Mouse (Mus musculus) embryonic facial prominence, embryonic 11.5 days (tissue): ENCODE data around the gene Lypd6. TPM values are rescaled to one million over a fixed set of nuclear protein-coding genes. Genes with fewer than 3 reads are reported as not detected.

Experiments used
- ATAC-seq: fragments of 200-750 bp; cut with Nextera tagmentation; replicated peaks from 2 replicates; pipeline ENCODE4 v1.8.0; 2017; ENCODE audit warnings: low read depth; ENCODE audit not compliant: insufficient number of reproducible peaks, low FRiP score, low TSS enrichment
- DNase-seq: peaks from one replicate; pipeline ENCODE4 v3.0.0-alpha.2; 2015; ENCODE audit warnings: low spot score
- H3K27ac ChIP-seq: fragments of 300-500 bp; sonication (generic); replicated peaks from 2 replicates; pipeline ENCODE4 v1.5.1; 2014; ENCODE audit warnings: mild to moderate bottlenecking, low read depth, low read length, control low read depth
- H3K27me3 ChIP-seq: fragments of 300-500 bp; sonication (generic); 2 replicates; pipeline ENCODE4 v1.6.1; 2014; ENCODE audit warnings: mild to moderate bottlenecking, low read length, moderate library complexity, mixed read lengths; ENCODE audit not compliant: control insufficient read depth, insufficient read depth
- H3K36me3 ChIP-seq: fragments of 300-500 bp; sonication (generic); replicated peaks from 2 replicates; pipeline ENCODE4 v1.6.1; 2014; ENCODE audit warnings: low read depth, mild to moderate bottlenecking, low read length, moderate library complexity, mixed read lengths; ENCODE audit not compliant: control insufficient read depth, insufficient read depth
- H3K4me1 ChIP-seq: fragments of 300-500 bp; sonication (generic); 2 replicates; pipeline ENCODE4 v1.6.1; 2014; ENCODE audit warnings: low read length, mixed read lengths; ENCODE audit not compliant: control insufficient read depth, insufficient read depth
- H3K4me2 ChIP-seq: fragments of 300-500 bp; sonication (generic); 2 replicates; pipeline ENCODE4 v1.6.1; 2014; ENCODE audit warnings: low read depth, mild to moderate bottlenecking, control low read depth, low read length, moderate library complexity
- H3K4me3 ChIP-seq: fragments of 300-500 bp; sonication (generic); 2 replicates; pipeline ENCODE4 v1.5.1; 2014; ENCODE audit warnings: low read depth, low read length, control low read depth
- H3K9ac ChIP-seq: fragments of 300-500 bp; sonication (generic); replicated peaks from 2 replicates; pipeline ENCODE4 v1.6.1; 2014; ENCODE audit warnings: mild to moderate bottlenecking, control low read depth, low read length
- H3K9me3 ChIP-seq: fragments of 300-500 bp; sonication (generic); replicated peaks from 2 replicates; pipeline ENCODE4 v1.6.1; 2016; ENCODE audit warnings: mild to moderate bottlenecking, low read length, inconsistent platforms, mixed read lengths; ENCODE audit not compliant: control insufficient read depth
- WGBS: fragments of 180-500 bp; shearing (Covaris S2); extraction: QIAGEN DNeasy Blood & Tissue Kit; methylation state at CpG from one replicate; pipeline ENCODE4 v1.1.7; 2014; 5-methylcytosine and 5-hydroxymethylcytosine counted together
- polyA plus RNA-seq: library from polyadenylated mRNA; unstranded; fragments of >200 nt; fragmentation: Nextera tagmentation; extraction: Ambion mirVana; gene quantifications from 2 replicates; pipeline ENCODE4 v1.2.1, GENCODE M21; 2014

Lypd6 gene
- polyA plus RNA-seq, 1 experiment from 2014 or later: 13.9 TPM

DNA sequence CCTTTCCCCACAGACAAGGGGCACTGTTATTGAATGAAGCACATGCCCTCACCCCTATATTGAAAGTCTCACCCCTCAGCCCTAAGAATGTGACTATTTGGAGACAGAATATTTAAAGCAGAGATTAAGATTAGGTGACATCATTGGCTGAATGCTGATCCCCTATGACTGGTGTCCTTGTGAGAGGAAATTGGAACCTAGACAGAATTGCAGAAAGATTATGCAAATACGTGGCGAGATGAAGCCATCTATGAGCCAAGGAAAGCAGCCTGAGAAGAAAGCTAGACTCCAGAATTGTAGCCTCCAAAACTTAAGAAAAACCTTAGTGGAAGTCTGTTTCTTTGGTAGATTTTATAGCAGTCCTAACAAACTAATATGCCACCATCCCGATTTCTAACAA, 115.1 kb downstream of the Lypd6 start:
- Histone ChIP-seq H3K36me3 (no peaks in the 10 kb centered on the region), H3K4me1 (no peaks in the 10 kb centered on the region), H3K27me3 (no peaks in the 10 kb centered on the region), H3K9ac (no peak overlapping the region), H3K4me2 (no peak overlapping the region), H3K9me3 (no peaks in the 10 kb centered on the region), H3K27ac (no peak overlapping the region), H3K4me3 (no peak overlapping the region)
- WGBS: 87% methylated on average over 3 of the region's 3 CpGs
- no peak for ATAC-seq
- no peak for DNase-seq

- no peaks in the 10 kb centered on the region for H3K36me3 ChIP-seq
- no peak for DNase-seq
- H3K27me3 ChIP-seq: no peaks in the 10 kb centered on the region
- H3K4me1 ChIP-seq: no peaks in the 10 kb centered on the region
- H3K27ac ChIP-seq: no peak overlapping the region
- no peak for ATAC-seq
- WGBS: 31% methylated on average over 12 of the region's 12 CpGs
- H3K4me2 ChIP-seq: no peak overlapping the region
- no peak overlapping the region for H3K9ac ChIP-seq
- no peak overlapping the region for H3K4me3 ChIP-seq
- H3K9me3 ChIP-seq: no peaks in the 10 kb centered on the region
Observed at GRCm38 (mm10) chr2:50186711-50187405, 120.6 kb downstream of the Lypd6 start.

GRCm38 (mm10) chr2:50188856-50189255, 122.6 kb downstream of the Lypd6 start:
- DNase-seq (no peak), ATAC-seq (no peak)
- Histone ChIP-seq H3K9ac (no peak overlapping the region), H3K36me3 (no peaks in the 10 kb centered on the region), H3K4me1 (no peaks in the 10 kb centered on the region), H3K4me2 (no peak overlapping the region), H3K27ac (no peak overlapping the region), H3K4me3 (no peak overlapping the region), H3K27me3 (no peaks in the 10 kb centered on the region), H3K9me3 (no peaks in the 10 kb centered on the region)
- 83% methylated on average over 3 of the region's 3 CpGs for WGBS

DNA sequence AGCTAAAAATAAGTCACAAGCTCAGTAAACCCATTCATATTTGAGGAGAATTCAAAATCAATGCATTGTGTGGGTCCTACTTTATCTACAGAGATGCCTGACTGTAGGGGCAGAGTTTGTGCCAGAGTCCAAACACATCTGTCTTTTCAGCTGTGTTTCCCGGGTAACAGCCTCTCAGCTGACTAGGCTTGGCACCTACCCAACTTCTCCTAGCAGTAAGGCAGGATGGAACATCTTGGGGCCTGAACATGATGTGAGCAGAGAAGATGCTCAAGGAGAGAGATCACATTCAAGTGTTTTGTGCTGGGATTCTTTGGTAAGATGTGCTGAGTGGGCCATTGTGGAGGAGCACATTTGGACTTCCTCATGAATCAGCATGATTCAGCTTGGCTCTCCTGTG, 130.5 kb downstream of the Lypd6 start:
- H3K4me2 ChIP-seq: no peak overlapping the region
- no peak overlapping the region for H3K27ac ChIP-seq
- H3K27me3 ChIP-seq: no peaks in the 10 kb centered on the region
- no peaks in the 10 kb centered on the region for H3K9me3 ChIP-seq
- H3K4me1 ChIP-seq: no peaks in the 10 kb centered on the region
- no peak for DNase-seq
- WGBS: 90% methylated on average over 1 of the region's 1 CpGs
- H3K9ac ChIP-seq: no peak overlapping the region
- no peaks in the 10 kb centered on the region for H3K36me3 ChIP-seq
- no peak overlapping the region for H3K4me3 ChIP-seq
- no peak for ATAC-seq

DNA sequence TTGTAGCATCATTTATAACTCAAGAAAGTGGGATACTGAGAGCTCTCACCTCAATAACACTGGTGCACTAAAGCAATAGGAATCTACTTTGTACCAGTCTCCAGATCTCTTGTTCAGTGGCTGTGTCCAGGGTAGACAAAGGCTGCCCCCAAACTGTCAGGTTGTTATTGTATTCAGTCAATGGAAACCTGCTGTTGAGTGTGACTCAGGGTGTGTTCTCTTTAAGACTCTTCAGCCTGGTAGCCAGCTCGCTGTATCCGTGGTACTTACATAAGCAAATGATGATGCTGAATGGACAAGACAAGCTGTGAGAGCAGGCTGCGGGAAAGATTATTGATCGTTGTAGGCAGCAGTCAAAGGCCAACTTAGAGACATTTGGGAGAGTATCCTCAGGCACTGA, 131.6 kb downstream of the Lypd6 start:
- no peak for DNase-seq
- 74% methylated on average over 4 of the region's 4 CpGs for WGBS

GRCm38 (mm10) chr2:50200541-50200940, 134.3 kb downstream of the Lypd6 start:
- no peak for DNase-seq
- Histone ChIP-seq H3K4me2 (no peak overlapping the region), H3K4me1 (no peaks in the 10 kb centered on the region), H3K27me3 (no peaks in the 10 kb centered on the region), H3K27ac (no peak overlapping the region), H3K36me3 (no peaks in the 10 kb centered on the region), H3K9me3 (no peaks in the 10 kb centered on the region), H3K9ac (no peak overlapping the region), H3K4me3 (no peak overlapping the region)
- no peak for ATAC-seq
- WGBS: 74% methylated on average over 2 of the region's 2 CpGs

More for the DNA sequence above, 131.6 kb downstream of the Lypd6 start:
- Histone ChIP-seq H3K27me3 (no peaks in the 10 kb centered on the region), H3K4me1 (no peaks in the 10 kb centered on the region), H3K9ac (no peak overlapping the region), H3K4me2 (no peak overlapping the region), H3K36me3 (no peaks in the 10 kb centered on the region), H3K9me3 (no peaks in the 10 kb centered on the region), H3K27ac (no peak overlapping the region), H3K4me3 (no peak overlapping the region)
- ATAC-seq: no peak; the same call in 1 of the 2 replicates

DNA sequence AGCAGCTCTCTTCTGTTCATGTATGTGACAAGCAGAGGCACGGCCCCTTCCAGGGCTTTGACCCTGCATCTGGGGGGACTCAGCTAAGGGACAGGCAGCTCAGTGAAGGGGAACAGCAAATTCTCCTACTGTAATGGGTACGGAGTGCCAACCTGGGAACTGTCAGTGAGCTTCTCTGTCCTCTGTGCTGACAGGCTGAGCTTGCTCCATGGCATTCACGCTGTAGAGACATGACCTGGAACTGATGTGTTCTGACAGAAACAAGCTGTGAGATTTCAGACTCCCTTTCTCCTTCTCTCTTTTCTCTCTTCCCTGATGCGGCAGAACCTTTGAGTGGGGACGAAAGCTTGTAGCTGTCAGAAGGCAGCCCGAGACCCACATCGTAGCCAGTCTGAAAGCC, 154.3 kb downstream of the Lypd6 start:
- no peak for DNase-seq
- Histone ChIP-seq H3K4me3 (no peak overlapping the region), H3K9me3 (no peaks in the 10 kb centered on the region), H3K4me1 (no peaks in the 10 kb centered on the region), H3K4me2 (no peak overlapping the region), H3K36me3 (no peaks in the 10 kb centered on the region), H3K27ac (no peak overlapping the region), H3K27me3 (no peaks in the 10 kb centered on the region), H3K9ac (no peak overlapping the region)
- WGBS: 79% methylated on average over 7 of the region's 7 CpGs
- no peak for ATAC-seq

DNA sequence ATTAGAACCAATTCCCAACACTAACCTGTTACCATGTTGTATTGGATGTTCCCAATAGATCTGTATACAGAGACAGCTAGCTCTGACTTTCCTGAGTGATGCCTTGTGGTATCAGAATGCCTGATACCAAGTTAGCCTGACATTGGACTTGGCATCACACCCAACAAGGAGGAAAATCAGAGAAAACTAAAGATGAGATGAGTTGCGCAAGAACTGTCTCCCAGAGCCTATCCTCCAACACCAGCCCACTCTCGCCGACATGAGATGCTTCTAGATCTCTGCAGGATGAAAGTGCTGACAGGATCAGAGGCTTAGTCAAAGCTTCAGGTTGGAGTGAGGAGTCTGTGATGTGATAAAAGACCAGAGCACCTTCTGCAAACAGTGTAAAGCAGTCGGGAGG, 158.8 kb downstream of the Lypd6 start:
- no peaks in the 10 kb centered on the region for H3K36me3 ChIP-seq
- H3K27ac ChIP-seq: no peak overlapping the region
- H3K4me1 ChIP-seq: no peaks in the 10 kb centered on the region
- no peak overlapping the region for H3K4me2 ChIP-seq
- H3K9ac ChIP-seq: no peak overlapping the region
- 85% methylated on average over 4 of the region's 4 CpGs for WGBS
- H3K4me3 ChIP-seq: no peak overlapping the region
- no peak for DNase-seq
- no peaks in the 10 kb centered on the region for H3K27me3 ChIP-seq
- no peaks in the 10 kb centered on the region for H3K9me3 ChIP-seq
- ATAC-seq: no peak
